Mouse (Mus musculus) midbrain, embryonic 15.5 days (tissue): ENCODE results near the gene Tm7sf3. TPM values are rescaled to one million over a fixed set of nuclear protein-coding genes. Genes with fewer than 3 reads are reported as not detected.

Experiments
- ATAC-seq: fragments of 200-750 bp; cut with Nextera tagmentation; replicated peaks from 2 replicates; pipeline ENCODE4 v1.8.0; 2017; ENCODE audit warnings: moderate TSS enrichment
- H3K27ac ChIP-seq: fragments of 300-500 bp; sonication (generic); 2 replicates; pipeline ENCODE4 v1.5.1; 2015; ENCODE audit warnings: mild to moderate bottlenecking, inconsistent platforms
- H3K27me3 ChIP-seq: fragments of 300-500 bp; sonication (generic); replicated peaks from 2 replicates; pipeline ENCODE4 v1.6.1; 2015; ENCODE audit warnings: inconsistent platforms
- H3K36me3 ChIP-seq: fragments of 300-500 bp; sonication (generic); replicated peaks from 2 replicates; pipeline ENCODE4 v1.6.1; 2015; ENCODE audit warnings: inconsistent platforms
- H3K4me1 ChIP-seq: fragments of 300-500 bp; sonication (generic); 2 replicates; pipeline ENCODE4 v1.6.1; 2015; ENCODE audit warnings: inconsistent platforms
- H3K4me2 ChIP-seq: fragments of 300-500 bp; sonication (generic); 2 replicates; pipeline ENCODE4 v1.6.1; 2015; ENCODE audit warnings: inconsistent platforms, mild to moderate bottlenecking, moderate library complexity
- H3K4me3 ChIP-seq: fragments of 300-500 bp; sonication (generic); 2 replicates; pipeline ENCODE4 v1.5.1; 2015; ENCODE audit warnings: mild to moderate bottlenecking, inconsistent platforms
- H3K9ac ChIP-seq: fragments of 300-500 bp; sonication (generic); 2 replicates; pipeline ENCODE4 v1.6.1; 2015; ENCODE audit warnings: mild to moderate bottlenecking, inconsistent platforms
- H3K9me3 ChIP-seq: fragments of 300-500 bp; sonication (generic); 2 replicates; pipeline ENCODE4 v1.6.1; 2016; ENCODE audit warnings: inconsistent platforms
- WGBS: fragments of 180-500 bp; shearing (Covaris S2); methylation state at CpG from one replicate; pipeline ENCODE4 v1.1.7; 2015; ENCODE audit warnings: mixed read lengths; 5-methylcytosine and 5-hydroxymethylcytosine counted together
- polyA plus RNA-seq: library from polyadenylated mRNA; unstranded; fragments of >200 nt; fragmentation: Nextera tagmentation; extraction: Ambion mirVana; gene quantifications from 2 replicates; pipeline ENCODE4 v1.2.1, GENCODE M21; 2015

Tm7sf3 gene
- polyA plus RNA-seq, 1 experiment from 2014 or later: 30.0 TPM

GRCm38 (mm10) chr6:146630961-146631360, 11.7 kb downstream of the Tm7sf3 start:
- no peak overlapping the region for H3K4me2 ChIP-seq
- H3K4me1 ChIP-seq: peaks cover 16% of the 10 kb centered on the region
- WGBS: 81% methylated on average over 4 of the region's 4 CpGs
- H3K9me3 ChIP-seq: no peaks in the 10 kb centered on the region
- H3K4me3 ChIP-seq: no peak overlapping the region
- no peaks in the 10 kb centered on the region for H3K36me3 ChIP-seq
- no peak for ATAC-seq
- H3K27ac ChIP-seq: no peak overlapping the region
- H3K9ac ChIP-seq: no peak overlapping the region
- H3K27me3 ChIP-seq: no peaks in the 10 kb centered on the region

- WGBS: 86% methylated on average over 9 of the region's 9 CpGs
- no peak overlapping the region for H3K9ac ChIP-seq
- H3K36me3 ChIP-seq: no peaks in the 10 kb centered on the region
- H3K4me3 ChIP-seq: no peak overlapping the region
- no peaks in the 10 kb centered on the region for H3K27me3 ChIP-seq
- peaks cover 16% of the 10 kb centered on the region for H3K4me1 ChIP-seq
- no peaks in the 10 kb centered on the region for H3K9me3 ChIP-seq
- no peak for ATAC-seq
- H3K4me2 ChIP-seq: no peak overlapping the region
- H3K27ac ChIP-seq: no peak overlapping the region
These were observed 12.6 kb downstream of the Tm7sf3 start for GRCm38 (mm10) chr6:146629781-146630756.

GRCm38 (mm10) chr6:146628123-146628522, 14.5 kb downstream of the Tm7sf3 start:
- Histone ChIP-seq H3K9me3 (no peaks in the 10 kb centered on the region), H3K36me3 (no peaks in the 10 kb centered on the region), H3K4me3 (no peak overlapping the region), H3K4me2 (no peak overlapping the region), H3K27me3 (no peaks in the 10 kb centered on the region), H3K4me1 (peaks cover 7% of the 10 kb centered on the region), H3K27ac (no peak overlapping the region), H3K9ac (no peak overlapping the region)
- peak; percentile 70 for ATAC-seq
- 79% methylated on average over 2 of the region's 3 CpGs for WGBS

GRCm38 (mm10) chr6:146616670-146617069, 26.0 kb downstream of the Tm7sf3 start:
- H3K36me3 ChIP-seq: peaks cover 26% of the 10 kb centered on the region
- no peaks in the 10 kb centered on the region for H3K27me3 ChIP-seq
- 93% methylated on average over 2 of the region's 2 CpGs for WGBS
- H3K27ac ChIP-seq: no peak overlapping the region
- H3K9ac ChIP-seq: no peak overlapping the region
- no peak for ATAC-seq
- H3K9me3 ChIP-seq: no peaks in the 10 kb centered on the region
- H3K4me1 ChIP-seq: no peaks in the 10 kb centered on the region
- no peak overlapping the region for H3K4me2 ChIP-seq
- H3K4me3 ChIP-seq: no peak overlapping the region

- 93% methylated on average over 8 of the region's 8 CpGs for WGBS
These were observed 26.7 kb downstream of the Tm7sf3 start for GRCm38 (mm10) chr6:146615891-146616290.

GRCm38 (mm10) chr6:146614541-146614940, 28.1 kb downstream of the Tm7sf3 start:
- no peak overlapping the region for H3K4me2 ChIP-seq
- no peak overlapping the region for H3K9ac ChIP-seq
- H3K9me3 ChIP-seq: no peaks in the 10 kb centered on the region
- no peak overlapping the region for H3K27ac ChIP-seq
- whole genome bisulfite sequencing: 96% methylated on average over 5 of the region's 5 CpGs
- no peaks in the 10 kb centered on the region for H3K27me3 ChIP-seq
- no peak for ATAC-seq
- H3K4me3 ChIP-seq: no peak overlapping the region
- H3K36me3 ChIP-seq: peaks cover 26% of the 10 kb centered on the region
- H3K4me1 ChIP-seq: no peaks in the 10 kb centered on the region

More at GRCm38 (mm10) chr6:146615891-146616290, 26.7 kb downstream of the Tm7sf3 start:
- Histone ChIP-seq H3K4me1 (no peaks in the 10 kb centered on the region), H3K27ac (no peak overlapping the region), H3K4me2 (no peak overlapping the region), H3K36me3 (peaks cover 26% of the 10 kb centered on the region), H3K4me3 (no peak overlapping the region), H3K27me3 (no peaks in the 10 kb centered on the region), H3K9ac (no peak overlapping the region), H3K9me3 (no peaks in the 10 kb centered on the region)
- no peak for ATAC-seq

GRCm38 (mm10) chr6:146613907-146614306, 28.7 kb downstream of the Tm7sf3 start:
- H3K9me3 ChIP-seq: no peaks in the 10 kb centered on the region
- peaks cover 26% of the 10 kb centered on the region for H3K36me3 ChIP-seq
- ATAC-seq: no peak
- no peak overlapping the region for H3K4me3 ChIP-seq
- 92% methylated on average over 5 of the region's 5 CpGs for WGBS
- no peaks in the 10 kb centered on the region for H3K27me3 ChIP-seq
- no peak overlapping the region for H3K9ac ChIP-seq
- H3K4me2 ChIP-seq: no peak overlapping the region
- no peak overlapping the region for H3K27ac ChIP-seq
- no peaks in the 10 kb centered on the region for H3K4me1 ChIP-seq

- whole genome bisulfite sequencing: 90% methylated on average over 5 of the region's 5 CpGs
These were observed 29.9 kb downstream of the Tm7sf3 start for GRCm38 (mm10) chr6:146612736-146613135.

GRCm38 (mm10) chr6:146611897-146612296, 30.7 kb downstream of the Tm7sf3 start:
- H3K4me3 ChIP-seq: no peak overlapping the region
- H3K9ac ChIP-seq: no peak overlapping the region
- peaks cover 16% of the 10 kb centered on the region; the same call in 1 of the 2 replicates for H3K36me3 ChIP-seq
- H3K4me1 ChIP-seq: no peaks in the 10 kb centered on the region
- H3K4me2 ChIP-seq: no peak overlapping the region
- H3K27me3 ChIP-seq: no peaks in the 10 kb centered on the region
- no peak overlapping the region for H3K27ac ChIP-seq
- no peaks in the 10 kb centered on the region for H3K9me3 ChIP-seq
- no peak for ATAC-seq
- 96% methylated on average over 7 of the region's 7 CpGs for WGBS

More at GRCm38 (mm10) chr6:146612736-146613135, 29.9 kb downstream of the Tm7sf3 start:
- Histone ChIP-seq H3K4me2 (no peak overlapping the region), H3K4me1 (no peaks in the 10 kb centered on the region), H3K27me3 (no peaks in the 10 kb centered on the region), H3K4me3 (no peak overlapping the region), H3K36me3 (peaks cover 16% of the 10 kb centered on the region; the same call in 1 of the 2 replicates), H3K9me3 (no peaks in the 10 kb centered on the region), H3K9ac (no peak overlapping the region), H3K27ac (no peak overlapping the region)
- no peak for ATAC-seq

- 93% methylated on average over 6 of the region's 6 CpGs for WGBS
- H3K9me3 ChIP-seq: no peaks in the 10 kb centered on the region
- no peaks in the 10 kb centered on the region for H3K27me3 ChIP-seq
- no peak overlapping the region for H3K27ac ChIP-seq
- no peak overlapping the region for H3K9ac ChIP-seq
- peaks cover 13% of the 10 kb centered on the region; the same call in 1 of the 2 replicates for H3K36me3 ChIP-seq
- H3K4me1 ChIP-seq: no peaks in the 10 kb centered on the region
- ATAC-seq: no peak
- H3K4me2 ChIP-seq: no peak overlapping the region
- H3K4me3 ChIP-seq: no peak overlapping the region
These were observed 31.2 kb downstream of the Tm7sf3 start for GRCm38 (mm10) chr6:146611385-146611784.

- Histone ChIP-seq H3K9me3 (no peaks in the 10 kb centered on the region), H3K36me3 (peaks cover 24% of the 10 kb centered on the region), H3K4me1 (no peaks in the 10 kb centered on the region), H3K9ac (no peak overlapping the region), H3K4me3 (no peak overlapping the region), H3K4me2 (no peak overlapping the region), H3K27me3 (no peaks in the 10 kb centered on the region), H3K27ac (no peak overlapping the region)
- 77% methylated on average over 10 of the region's 10 CpGs for WGBS
- no peak for ATAC-seq
These were observed 39.0 kb downstream of the Tm7sf3 start for GRCm38 (mm10) chr6:146603651-146604050.

GRCm38 (mm10) chr6:146602601-146603000, 40.0 kb downstream of the Tm7sf3 start:
- Histone ChIP-seq H3K4me2 (no peak overlapping the region), H3K27me3 (no peaks in the 10 kb centered on the region), H3K4me1 (no peaks in the 10 kb centered on the region), H3K36me3 (peaks cover 24% of the 10 kb centered on the region), H3K9me3 (no peaks in the 10 kb centered on the region), H3K27ac (no peak overlapping the region), H3K4me3 (no peak overlapping the region), H3K9ac (no peak overlapping the region)
- WGBS: 87% methylated on average over 4 of the region's 4 CpGs
- ATAC-seq: no peak

- no peak for ATAC-seq
- H3K9me3 ChIP-seq: no peaks in the 10 kb centered on the region
- H3K4me1 ChIP-seq: no peaks in the 10 kb centered on the region
- no peak overlapping the region for H3K27ac ChIP-seq
- WGBS: 90% methylated on average over 5 of the region's 5 CpGs
- H3K4me2 ChIP-seq: no peak overlapping the region
- H3K27me3 ChIP-seq: no peaks in the 10 kb centered on the region
- H3K4me3 ChIP-seq: no peak overlapping the region
- H3K9ac ChIP-seq: no peak overlapping the region
- H3K36me3 ChIP-seq: peaks cover 21% of the 10 kb centered on the region
These were observed 57.5 kb downstream of the Tm7sf3 start for GRCm38 (mm10) chr6:146585134-146585533.
